Mouse (Mus musculus): ENCODE data around the gene 4931406C07Rik.

The 4931406C07Rik gene

GRCm38 (mm10) chr9:15239042-15239925 lies 67.0 kb downstream of the 4931406C07Rik start, which contains the start of gene Vstm5:
Gene Vstm5, plus strand, starts transcription at chr9:15239045.
- in situ Hi-C loops (cut with MboI; ENCODE audit: low sequenced_read_pairs), result no loop called here

DNA sequence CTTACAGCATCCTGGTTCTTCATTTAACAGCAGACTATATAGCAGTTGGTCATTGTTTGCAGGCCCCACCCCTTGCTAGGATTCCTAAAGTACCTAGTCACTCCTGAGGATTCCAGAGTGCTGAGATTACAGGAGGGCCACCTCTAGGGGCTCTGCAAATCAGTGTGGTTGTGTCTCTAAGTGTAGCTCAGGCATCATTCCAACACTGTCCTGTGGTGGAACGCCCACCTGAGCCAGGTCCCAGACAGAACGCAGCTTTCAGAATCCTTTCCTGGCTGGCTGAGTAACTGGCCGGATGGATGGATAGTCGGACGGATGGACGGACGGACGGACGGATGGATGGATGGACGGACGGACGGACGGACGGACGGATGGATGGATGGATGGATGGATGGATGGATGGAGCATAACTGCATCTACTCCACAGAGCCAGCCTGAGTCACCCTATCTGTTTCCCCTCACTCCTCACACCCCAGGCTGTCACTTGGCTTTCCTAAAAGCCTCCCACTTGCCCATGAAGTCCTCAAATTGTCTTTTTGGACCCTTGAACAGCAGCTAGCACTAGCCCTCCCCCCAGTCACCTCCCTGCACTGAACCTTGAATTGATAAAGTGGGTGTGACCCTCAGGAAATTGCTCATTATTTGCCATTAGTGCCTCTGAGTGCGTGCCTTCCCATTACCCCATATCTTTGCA lies 67.8 kb downstream of the 4931406C07Rik start:
- in situ Hi-C loops (cut with MboI; ENCODE audit: low sequenced_read_pairs), result no loop called here

- in situ Hi-C loops (cut with MboI; ENCODE audit: low sequenced_read_pairs), result no loop called here
Observed at GRCm38 (mm10) chr9:15237516-15238296, 68.5 kb downstream of the 4931406C07Rik start.

DNA sequence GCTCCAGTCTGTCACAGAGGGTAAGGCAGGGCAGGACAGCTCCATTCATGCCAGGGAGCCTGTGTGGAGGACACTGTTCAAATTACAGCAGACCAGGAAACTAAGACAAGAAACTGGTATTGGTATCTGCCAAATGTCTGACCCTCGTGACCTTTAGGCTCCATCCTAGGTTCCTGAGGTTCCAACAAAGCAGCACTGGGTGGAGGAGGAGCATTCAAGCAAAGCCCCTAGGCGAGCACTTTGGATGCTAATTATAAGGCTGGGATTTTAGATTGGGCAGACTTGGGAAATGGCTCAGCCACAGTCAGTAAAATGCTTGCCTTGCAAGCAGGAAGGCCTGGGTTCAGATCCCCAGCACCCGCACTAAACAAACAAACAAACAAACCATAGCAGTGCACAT lies 70.3 kb downstream of the 4931406C07Rik start:
- in situ Hi-C loops (cut with MboI; ENCODE audit: low sequenced_read_pairs), result no loop called here

- in situ Hi-C loops (cut with MboI; ENCODE audit: low sequenced_read_pairs), result no loop called here
Observed at GRCm38 (mm10) chr9:15233604-15234003, 72.6 kb downstream of the 4931406C07Rik start.
